Mouse (Mus musculus): Measurements from ENCODE around the gene Icam5. TPM values are rescaled to one million over a fixed set of nuclear protein-coding genes. Genes with fewer than 3 reads are reported as not detected.

Icam5 gene
- total RNA-seq, 1 experiment, result 1.4 TPM

GRCm38 (mm10) chr9:21074173-21074572 is 42.3 kb downstream of the Icam5 start:
- H3K36me3 ChIP-seq (ENCODE audit: control insufficient read depth, insufficient read depth, low read length, poor library complexity, severe bottlenecking), result peaks cover 46% of the 10 kb centered on the region
- no peaks in the 10 kb centered on the region for H3K4me1 ChIP-seq (ENCODE audit: control insufficient read depth in 2 of 2, insufficient read depth in 2 of 2, low read length in 2 of 2, poor library complexity in 1 of 2)
- TF ChIP-seq ZC3H11A (IDR thresholded peaks at IDR 0.05; ENCODE audit: borderline replicate concordance, low read depth, low read length) (no peak), HCFC1 (IDR thresholded peaks at IDR 0.05; ENCODE audit: borderline replicate concordance, insufficient read depth, low read length) (no peak), MAFK (IDR thresholded peaks at IDR 0.05; ENCODE audit: insufficient read depth, low read depth, low read length) (no peak), CHD2 (IDR thresholded peaks at IDR 0.05; ENCODE audit: low read depth, low read length) (no peak), ZNF384 (IDR thresholded peaks at IDR 0.05; ENCODE audit: low read depth, low read length) (no peak)
- H3K4me3 ChIP-seq (ENCODE audit: insufficient read depth in 1 of 2, low read depth in 1 of 2, low read length in 2 of 2, poor library complexity in 1 of 2, severe bottlenecking in 1 of 2), result no peak overlapping the region
- H3K27ac ChIP-seq (ENCODE audit: insufficient read depth, low read depth, low read length, poor library complexity, severe bottlenecking), result no peak overlapping the region
- H3K9ac ChIP-seq (ENCODE audit: insufficient read depth, low read depth, low read length, poor library complexity, severe bottlenecking), result no peak overlapping the region
- H3K9me3 ChIP-seq (ENCODE audit: control insufficient read depth, insufficient read depth, low read depth, low read length), result no peaks in the 10 kb centered on the region
- in situ Hi-C loops (cut with MboI; ENCODE audit: low sequenced_read_pairs in 2 of 2, unreplicated experiment in 2 of 2), result no loop called here
- DNase-seq (ENCODE audit: low read depth, low spot score), result no peak

DNA sequence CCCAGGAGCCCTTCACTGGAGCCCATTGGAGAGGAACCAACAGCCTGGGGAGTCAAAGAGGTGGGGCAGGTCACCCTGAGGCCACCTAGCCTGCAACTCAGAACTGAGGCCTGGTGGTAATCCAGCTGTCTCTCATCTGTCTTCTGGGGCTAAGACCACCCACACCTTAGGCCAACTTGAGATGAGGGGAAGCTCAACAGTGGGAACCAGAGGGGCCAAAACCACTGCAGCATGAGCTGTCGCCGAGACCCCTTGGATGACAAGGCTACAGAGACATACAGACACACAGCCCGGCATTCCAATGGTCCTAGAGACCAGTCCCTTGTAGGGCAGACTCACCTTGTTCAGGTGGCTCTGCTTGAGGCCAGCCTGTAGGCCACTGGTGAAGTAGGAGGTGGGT is 43.8 kb downstream of the Icam5 start:
- Histone ChIP-seq H3K4me3 (ENCODE audit: insufficient read depth in 1 of 2, low read depth in 1 of 2, low read length in 2 of 2, poor library complexity in 1 of 2, severe bottlenecking in 1 of 2) (no peak overlapping the region), H3K27ac (ENCODE audit: insufficient read depth, low read depth, low read length, poor library complexity, severe bottlenecking) (no peak overlapping the region), H3K9ac (ENCODE audit: insufficient read depth, low read depth, low read length, poor library complexity, severe bottlenecking) (no peak overlapping the region), H3K36me3 (ENCODE audit: control insufficient read depth, insufficient read depth, low read length, poor library complexity, severe bottlenecking) (peaks cover 57% of the 10 kb centered on the region), H3K4me1 (ENCODE audit: control insufficient read depth in 2 of 2, insufficient read depth in 2 of 2, low read length in 2 of 2, poor library complexity in 1 of 2) (no peaks in the 10 kb centered on the region), H3K9me3 (ENCODE audit: control insufficient read depth, insufficient read depth, low read depth, low read length) (no peaks in the 10 kb centered on the region)
- TF ChIP-seq CHD2 (IDR thresholded peaks at IDR 0.05; ENCODE audit: low read depth, low read length) (no peak), ZNF384 (IDR thresholded peaks at IDR 0.05; ENCODE audit: low read depth, low read length) (no peak), ZC3H11A (IDR thresholded peaks at IDR 0.05; ENCODE audit: borderline replicate concordance, low read depth, low read length) (no peak)
- in situ Hi-C loops (cut with MboI; ENCODE audit: low sequenced_read_pairs in 2 of 2, unreplicated experiment in 2 of 2), result no loop called here
- no peak for DNase-seq (ENCODE audit: low read depth, low spot score)

GRCm38 (mm10) chr9:21081127-21081526 is 49.3 kb downstream of the Icam5 start:
- Histone ChIP-seq H3K4me3 (ENCODE audit: insufficient read depth in 1 of 2, low read depth in 1 of 2, low read length in 2 of 2, poor library complexity in 1 of 2, severe bottlenecking in 1 of 2) (no peak overlapping the region), H3K27ac (ENCODE audit: insufficient read depth, low read depth, low read length, poor library complexity, severe bottlenecking) (no peak overlapping the region), H3K36me3 (ENCODE audit: control insufficient read depth, insufficient read depth, low read length, poor library complexity, severe bottlenecking) (peaks cover 69% of the 10 kb centered on the region), H3K9me3 (ENCODE audit: control insufficient read depth, insufficient read depth, low read depth, low read length) (no peaks in the 10 kb centered on the region), H3K9ac (ENCODE audit: insufficient read depth, low read depth, low read length, poor library complexity, severe bottlenecking) (no peak overlapping the region), H3K4me1 (ENCODE audit: control insufficient read depth in 2 of 2, insufficient read depth in 2 of 2, low read length in 2 of 2, poor library complexity in 1 of 2) (no peaks in the 10 kb centered on the region)
- TF ChIP-seq ZC3H11A (IDR thresholded peaks at IDR 0.05; ENCODE audit: borderline replicate concordance, low read depth, low read length) (no peak), ZNF384 (IDR thresholded peaks at IDR 0.05; ENCODE audit: low read depth, low read length) (no peak), CHD2 (IDR thresholded peaks at IDR 0.05; ENCODE audit: low read depth, low read length) (no peak), HCFC1 (IDR thresholded peaks at IDR 0.05; ENCODE audit: borderline replicate concordance, insufficient read depth, low read length) (no peak), MAFK (IDR thresholded peaks at IDR 0.05; ENCODE audit: insufficient read depth, low read depth, low read length) (no peak)
- in situ Hi-C loops (cut with MboI; ENCODE audit: low sequenced_read_pairs in 2 of 2, unreplicated experiment in 2 of 2), result no loop called here
- no peak for DNase-seq (ENCODE audit: low read depth, low spot score)

- no peak overlapping the region for H3K27ac ChIP-seq (ENCODE audit: insufficient read depth, low read depth, low read length, poor library complexity, severe bottlenecking)
- H3K9me3 ChIP-seq (ENCODE audit: control insufficient read depth, insufficient read depth, low read depth, low read length), result no peaks in the 10 kb centered on the region
- in situ Hi-C loops (cut with MboI; ENCODE audit: low sequenced_read_pairs in 2 of 2, unreplicated experiment in 2 of 2), result no loop called here
- H3K4me3 ChIP-seq (ENCODE audit: insufficient read depth in 1 of 2, low read depth in 1 of 2, low read length in 2 of 2, poor library complexity in 1 of 2, severe bottlenecking in 1 of 2), result no peak overlapping the region
- DNase-seq (ENCODE audit: low read depth, low spot score), result no peak
- no peaks in the 10 kb centered on the region for H3K4me1 ChIP-seq (ENCODE audit: control insufficient read depth in 2 of 2, insufficient read depth in 2 of 2, low read length in 2 of 2, poor library complexity in 1 of 2)
- TF ChIP-seq ZNF384 (IDR thresholded peaks at IDR 0.05; ENCODE audit: low read depth, low read length) (no peak), MAFK (IDR thresholded peaks at IDR 0.05; ENCODE audit: insufficient read depth, low read depth, low read length) (no peak), HCFC1 (IDR thresholded peaks at IDR 0.05; ENCODE audit: borderline replicate concordance, insufficient read depth, low read length) (no peak), CHD2 (IDR thresholded peaks at IDR 0.05; ENCODE audit: low read depth, low read length) (no peak), ZC3H11A (IDR thresholded peaks at IDR 0.05; ENCODE audit: borderline replicate concordance, low read depth, low read length) (no peak)
- no peak overlapping the region for H3K9ac ChIP-seq (ENCODE audit: insufficient read depth, low read depth, low read length, poor library complexity, severe bottlenecking)
- peaks cover 71% of the 10 kb centered on the region for H3K36me3 ChIP-seq (ENCODE audit: control insufficient read depth, insufficient read depth, low read length, poor library complexity, severe bottlenecking)
Measured at GRCm38 (mm10) chr9:21083324-21083723, 51.5 kb downstream of the Icam5 start.

Other genes with a start within 250 kb of the Icam5 start
- 2.3 TPM in 2 replicates for gene Col5a3, start 217.0 kb upstream of the Icam5 start, total RNA-seq (2012; rRNA removed)
- not detected in 2 replicates for gene Rdh8, start 213.6 kb upstream of the Icam5 start, total RNA-seq (2012; rRNA removed)
- gene A230050P20Rik, start 163.4 kb upstream of the Icam5 start, total RNA-seq (2012; rRNA removed), result 8.3 and 16.5 TPM in 2 replicates
- 4.1 and 4.4 TPM in 2 replicates for gene Angptl6, start 152.3 kb upstream of the Icam5 start, total RNA-seq (2012; rRNA removed)
- gene Ppan, start 143.9 kb upstream of the Icam5 start, total RNA-seq (2012; rRNA removed), result 179 and 287 TPM in 2 replicates
- gene Eif3g, start 133.4 kb upstream of the Icam5 start, total RNA-seq (2012; rRNA removed), result 196 and 239 TPM in 2 replicates
- gene Dnmt1, start 72.2 kb upstream of the Icam5 start, total RNA-seq (2012; rRNA removed), result 122 and 124 TPM in 2 replicates
- gene S1pr2, start 55.3 kb upstream of the Icam5 start, total RNA-seq (2012; rRNA removed), result 35.7 and 62.4 TPM in 2 replicates
- 80.8 and 89.5 TPM in 2 replicates for gene Mrpl4, start 29.3 kb upstream of the Icam5 start, total RNA-seq (2012; rRNA removed)
- 153 and 310 TPM in 2 replicates for gene Icam1, start 16.1 kb upstream of the Icam5 start, total RNA-seq (2012; rRNA removed)
- 1.5 and 3.1 TPM in 2 replicates for gene Icam4, start 2.7 kb upstream of the Icam5 start, total RNA-seq (2012; rRNA removed)
- gene Zglp1, start 35.0 kb downstream of the Icam5 start, total RNA-seq (2012; rRNA removed), result 1.3 and 2.0 TPM in 2 replicates
- gene Gm49373, start 41.0 kb downstream of the Icam5 start, total RNA-seq (2012; rRNA removed), result 2.1 and 2.7 TPM in 2 replicates
- gene Fdx1l, start 41.5 kb downstream of the Icam5 start, total RNA-seq (2012; rRNA removed), result 38.8 and 46.0 TPM in 2 replicates
- gene Gm38431, start 59.9 kb downstream of the Icam5 start, total RNA-seq (2012; rRNA removed), result 18.5 and 22.1 TPM in 2 replicates
- 18.9 and 26.3 TPM in 2 replicates for gene Raver1, start 59.9 kb downstream of the Icam5 start, total RNA-seq (2012; rRNA removed)
- gene Tyk2, start 99.2 kb downstream of the Icam5 start, total RNA-seq (2012; rRNA removed), result 16.8 and 20.9 TPM in 2 replicates
- gene Cdc37, start 117.9 kb downstream of the Icam5 start, total RNA-seq (2012; rRNA removed), result 118 and 165 TPM in 2 replicates
- 3.2 and 4.9 TPM in 2 replicates for gene Pde4a, start 133.6 kb downstream of the Icam5 start, total RNA-seq (2012; rRNA removed)
- gene Keap1, start 207.3 kb downstream of the Icam5 start, total RNA-seq (2012; rRNA removed), result 23.3 and 27.4 TPM in 2 replicates
- gene S1pr5, start 216.4 kb downstream of the Icam5 start, total RNA-seq (2012; rRNA removed), result 0.27 and 0.53 TPM in 2 replicates
- 23.8 and 32.7 TPM in 2 replicates for gene Atg4d, start 233.2 kb downstream of the Icam5 start, total RNA-seq (2012; rRNA removed)